Mouse (Mus musculus): Measurements from ENCODE around the gene 6820408C15Rik.
"Not testable (repeated sequence)": the region's sequence is repeated elsewhere in the genome, so short reads cannot be mapped to it uniquely, and the experiment has no call there.

Gene 6820408C15Rik

GRCm38 (mm10) chr2:152411471-152411870 is 3.9 kb upstream of the 6820408C15Rik start:
- no peak for DNase-seq (ENCODE audit: low spot score)

GRCm38 (mm10) chr2:152412526-152413157 is 2.7 kb upstream of the 6820408C15Rik start:
- no peak for DNase-seq (ENCODE audit: low spot score)

GRCm38 (mm10) chr2:152413158-152413764 is 2.1 kb upstream of the 6820408C15Rik start:
- DNase-seq (ENCODE audit: low spot score), result no peak

DNA sequence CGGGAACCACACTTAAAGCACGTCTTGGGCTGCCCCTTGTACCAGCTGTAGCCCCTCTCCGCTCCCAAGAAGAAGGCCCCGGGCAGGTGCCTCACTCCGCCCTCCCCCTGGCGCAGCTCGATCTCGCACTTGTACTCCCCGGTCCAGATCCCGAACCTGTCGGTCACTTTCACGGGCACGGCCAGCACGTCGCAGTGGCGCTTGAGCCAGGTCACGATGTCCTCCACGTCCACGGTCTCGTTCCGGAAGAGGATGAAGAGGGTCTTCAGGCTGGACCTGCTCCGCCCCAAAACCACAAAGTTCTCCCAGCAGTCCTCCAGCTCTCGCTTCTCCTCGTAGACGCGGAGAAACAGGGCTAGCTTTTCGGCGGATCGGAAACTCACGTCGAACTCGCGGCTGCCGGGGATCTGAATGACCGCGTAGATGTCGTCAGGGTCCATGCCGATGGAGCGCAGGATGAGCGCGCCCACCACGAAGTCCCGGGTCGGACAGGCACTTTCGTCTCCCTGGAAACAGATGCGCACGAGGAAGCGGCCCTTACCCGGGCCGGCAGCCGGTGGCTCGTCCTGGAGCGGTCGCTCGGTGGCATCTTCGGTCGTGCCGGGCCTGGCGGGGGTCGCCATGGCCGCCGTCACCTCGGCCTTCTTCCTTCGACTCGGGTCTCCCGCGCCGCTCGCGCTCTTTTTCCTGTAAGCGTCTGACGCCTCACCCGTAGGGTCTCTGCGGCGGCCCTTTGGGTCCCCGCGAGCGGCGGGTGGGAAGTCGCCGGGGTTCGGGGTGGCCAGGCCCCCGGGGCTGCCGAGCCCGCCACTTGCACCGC is 1.4 kb upstream of the 6820408C15Rik start:
- DNase-seq (ENCODE audit: low spot score), result peak; percentile 72

DNA sequence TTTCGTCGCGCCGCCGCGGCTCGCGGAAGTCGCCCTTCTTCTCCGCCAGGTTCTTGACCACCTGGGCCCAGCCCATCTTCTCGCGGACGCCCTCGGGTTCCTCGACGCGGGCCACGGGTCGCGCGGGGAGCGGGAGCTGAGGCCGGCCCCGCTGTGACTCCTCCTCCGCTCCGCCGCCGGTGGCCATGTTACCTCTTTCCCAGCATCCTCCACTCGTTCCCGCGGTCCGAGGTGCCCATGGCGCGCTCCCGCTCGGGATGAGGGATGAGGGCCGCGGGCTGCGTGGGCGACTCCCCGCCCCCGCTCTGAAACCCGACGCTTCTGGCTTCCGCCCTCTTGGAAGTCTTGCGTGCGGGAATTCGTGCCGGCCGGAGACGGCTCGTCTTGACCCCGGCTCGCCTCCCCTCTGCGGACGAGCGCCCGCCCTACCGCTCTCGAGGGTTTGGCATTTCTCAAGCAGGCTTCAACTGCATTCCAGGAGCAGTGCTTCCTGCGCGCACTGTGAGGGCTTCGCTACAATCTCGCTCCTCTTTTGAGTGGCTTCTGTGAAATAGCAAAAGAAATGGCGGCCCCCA is 709 bp upstream of the 6820408C15Rik start, which contains the start of gene Zcchc3:
Gene Zcchc3 (minus strand): TSS at position 437 of the 575 bp plus-strand sequence.
- peak; percentile 90 for DNase-seq (ENCODE audit: low spot score)

GRCm38 (mm10) chr2:152415786-152416185 is 399 bp downstream of the 6820408C15Rik start:
- DNase-seq (ENCODE audit: low spot score), result no peak

- no peak for DNase-seq (ENCODE audit: low spot score)
Measured at GRCm38 (mm10) chr2:152427493-152427892, 12.1 kb downstream of the 6820408C15Rik start.

DNA sequence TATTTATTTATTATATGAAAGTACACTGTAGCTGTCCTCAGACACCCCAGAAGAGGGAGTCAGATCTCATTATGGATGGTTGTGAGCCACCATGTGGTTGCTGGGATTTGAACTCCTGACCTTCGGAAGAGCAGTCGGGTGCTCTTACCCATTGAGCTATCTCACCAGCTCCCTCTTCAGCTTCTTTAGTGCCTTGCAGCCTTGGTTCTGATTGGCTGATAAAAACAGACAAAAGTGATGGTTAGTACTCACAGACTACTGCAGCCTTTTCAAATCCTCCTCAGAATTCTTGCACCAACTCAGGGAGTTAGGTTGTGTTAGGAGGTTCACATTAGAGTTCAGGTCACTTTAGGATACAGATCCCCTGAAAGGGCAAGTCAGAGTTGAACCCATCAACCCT is 13.1 kb downstream of the 6820408C15Rik start:
- DNase-seq (ENCODE audit: low spot score), result not testable (repeated sequence)

- no peak for DNase-seq (ENCODE audit: low spot score)
Measured at GRCm38 (mm10) chr2:152436405-152436901, 21.1 kb downstream of the 6820408C15Rik start.

DNA sequence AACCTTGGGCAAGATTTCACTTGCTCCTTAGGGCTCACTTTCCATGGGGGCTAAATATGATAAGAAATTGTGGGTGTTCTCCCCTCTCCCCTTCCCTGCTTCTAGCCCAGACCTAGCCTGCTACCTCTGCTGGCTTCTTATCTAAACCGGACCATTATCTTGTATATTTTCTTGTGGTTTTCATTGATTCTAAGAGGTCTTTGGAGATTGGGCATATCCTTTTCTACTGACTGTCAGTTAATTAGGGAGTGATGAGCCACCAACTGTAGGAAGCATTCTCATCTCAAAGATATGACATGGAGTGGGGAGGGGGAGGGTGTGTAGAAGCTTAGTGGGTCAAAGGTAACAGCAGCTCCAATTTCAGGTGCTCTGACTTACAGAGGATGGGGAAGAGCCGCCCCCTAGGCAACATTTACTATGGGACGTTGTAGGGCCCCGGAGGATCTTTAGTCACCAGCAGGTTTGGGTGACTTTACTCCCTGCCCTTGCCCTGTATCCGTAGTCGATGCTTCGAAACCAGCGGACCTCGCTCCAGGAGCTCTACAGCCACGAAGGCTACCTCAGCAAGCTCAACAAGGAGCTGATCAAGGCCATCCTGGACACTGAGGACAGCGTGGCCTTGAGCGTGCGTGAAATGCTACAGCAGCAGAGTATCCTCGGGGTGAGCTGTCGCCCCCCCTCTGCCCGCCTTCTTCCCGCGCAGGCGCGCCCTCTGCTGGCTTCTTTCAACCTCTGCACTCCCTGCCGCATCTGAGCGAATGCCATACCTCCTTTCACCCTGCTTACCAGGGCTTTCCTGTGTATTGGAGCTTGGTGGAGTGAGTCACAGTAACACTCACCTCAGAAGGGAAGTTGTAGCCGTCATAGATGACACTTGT is 21.8 kb downstream of the 6820408C15Rik start:
- DNase-seq (ENCODE audit: low spot score), result peak; percentile 83

GRCm38 (mm10) chr2:152438963-152439362 is 23.6 kb downstream of the 6820408C15Rik start:
- no peak for DNase-seq (ENCODE audit: low spot score)

DNA sequence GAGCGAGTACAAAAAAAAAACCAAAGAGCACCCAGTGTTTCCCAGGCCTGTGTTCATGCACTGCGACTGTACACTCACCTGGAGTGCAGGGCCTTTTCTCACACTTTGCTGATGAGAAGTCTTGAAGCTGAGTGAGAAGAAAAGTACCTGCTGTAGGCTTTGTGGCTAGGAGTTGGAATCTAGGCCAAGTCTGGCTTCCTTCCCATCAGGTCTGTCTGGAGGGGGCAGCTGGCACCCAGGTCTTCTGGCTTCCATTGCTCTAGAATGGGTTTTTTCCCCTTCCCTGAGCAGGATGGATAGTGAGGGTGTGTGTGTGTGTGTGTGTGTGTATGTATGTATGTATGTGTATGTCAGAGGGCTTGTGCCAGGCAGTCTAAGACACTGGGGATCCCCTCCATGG is 24.4 kb downstream of the 6820408C15Rik start:
- no peak for DNase-seq (ENCODE audit: low spot score)

DNA sequence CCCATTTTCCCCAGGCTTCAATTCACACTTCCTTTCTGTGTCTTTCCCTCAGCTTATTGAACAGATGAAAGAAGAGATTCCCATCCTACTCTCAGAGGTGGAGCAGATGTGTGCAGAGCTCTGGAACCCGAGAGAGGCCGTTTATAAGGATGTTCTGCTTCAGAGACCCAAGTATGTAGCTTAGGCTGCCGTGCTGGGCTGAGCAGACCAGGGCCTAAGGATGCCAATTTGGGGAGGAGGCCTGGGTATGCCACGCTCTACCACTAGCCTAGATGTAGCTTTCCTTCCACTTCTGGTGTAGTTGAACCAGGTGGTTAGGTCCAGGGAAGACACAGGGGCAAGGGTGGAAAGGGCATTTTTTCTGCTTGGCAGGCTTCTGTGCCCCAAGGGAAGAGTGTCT is 26.9 kb downstream of the 6820408C15Rik start:
- DNase-seq (ENCODE audit: low spot score), result no peak

DNA sequence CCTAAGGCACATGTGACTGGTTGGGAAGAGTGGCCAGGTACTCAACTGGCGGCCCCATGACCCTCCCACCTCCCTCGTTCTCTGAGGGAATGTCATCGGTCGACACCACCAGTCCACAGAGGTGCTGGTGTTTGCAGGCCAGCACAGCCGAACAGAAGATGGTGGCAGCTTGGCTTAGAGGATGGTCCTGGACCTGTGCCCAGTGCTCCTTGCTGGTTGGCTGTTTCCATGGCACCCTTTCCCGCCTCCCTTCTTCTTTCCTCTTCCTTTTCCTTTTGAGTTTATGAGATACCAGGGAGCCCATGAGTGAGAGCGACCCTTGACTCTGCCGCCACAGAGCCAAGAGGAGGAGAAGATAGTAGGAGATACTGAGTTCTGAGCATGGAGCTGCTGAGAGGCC is 27.9 kb downstream of the 6820408C15Rik start:
- DNase-seq (ENCODE audit: low spot score), result no peak

DNA sequence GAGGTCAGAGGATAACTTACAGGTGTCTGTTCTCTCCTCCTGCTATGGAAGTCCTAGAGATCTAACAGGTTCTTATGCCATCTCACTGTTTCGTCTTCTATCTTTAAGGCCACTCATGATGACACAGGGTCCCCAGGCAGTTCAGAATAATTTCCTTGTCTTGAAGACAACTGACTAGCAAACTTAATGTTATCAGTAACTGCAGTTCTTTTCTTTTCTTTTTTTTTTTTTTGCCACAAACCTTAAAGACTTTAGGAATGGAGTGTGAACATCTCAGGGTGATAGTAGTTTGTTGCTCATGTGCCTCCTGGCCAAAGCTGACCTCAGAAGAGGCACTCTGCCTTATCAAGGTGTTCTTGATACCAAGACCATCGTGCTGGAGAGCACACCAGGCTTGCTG is 31.3 kb downstream of the 6820408C15Rik start:
- no peak for DNase-seq (ENCODE audit: low spot score)

GRCm38 (mm10) chr2:152447461-152447860 is 32.1 kb downstream of the 6820408C15Rik start:
- no peak for DNase-seq (ENCODE audit: low spot score)

DNA sequence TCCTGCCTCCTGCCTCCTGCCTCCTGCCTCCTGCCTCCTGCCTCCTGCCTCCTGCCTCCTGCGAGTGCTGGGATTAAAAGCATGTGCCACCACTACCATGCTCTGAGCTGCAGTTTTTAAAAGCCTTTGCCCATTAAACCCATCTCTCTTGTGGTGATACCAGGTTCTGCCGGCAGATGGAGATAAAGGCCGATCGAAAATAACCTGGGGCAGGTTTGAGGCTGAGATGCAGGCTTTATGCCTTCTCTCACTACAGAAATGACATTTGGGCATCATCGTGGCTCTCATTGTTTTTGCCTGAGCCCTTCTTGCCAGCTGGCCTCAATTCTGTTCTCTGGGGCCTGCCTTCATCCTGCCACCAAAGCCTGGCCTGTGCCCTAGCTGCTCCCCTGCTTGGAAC is 34.9 kb downstream of the 6820408C15Rik start:
- no peak for DNase-seq (ENCODE audit: low spot score)

- DNase-seq (ENCODE audit: low spot score), result no peak
Measured at GRCm38 (mm10) chr2:152452101-152452781, 36.9 kb downstream of the 6820408C15Rik start.

DNA sequence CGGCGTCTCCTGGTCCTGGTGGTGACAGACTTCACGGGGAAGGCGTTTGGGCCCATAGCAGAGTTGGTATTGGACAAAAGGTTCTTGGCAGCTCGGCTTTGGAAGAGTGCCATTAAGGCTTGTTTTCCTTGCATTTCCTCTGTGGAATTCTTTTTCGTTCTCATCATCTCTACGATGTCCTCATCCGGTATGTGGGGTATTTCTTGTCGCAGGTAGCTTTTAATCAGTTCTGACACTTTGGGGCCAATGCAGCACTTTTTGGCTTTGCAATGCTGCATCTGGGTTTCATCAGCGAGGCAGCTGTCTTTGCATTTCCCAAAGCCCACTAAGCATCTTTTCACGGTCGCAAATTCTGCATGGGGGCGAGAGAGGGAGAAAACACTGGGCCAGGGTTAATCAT is 43.9 kb downstream of the 6820408C15Rik start:
- no peak for DNase-seq (ENCODE audit: low spot score)

DNA sequence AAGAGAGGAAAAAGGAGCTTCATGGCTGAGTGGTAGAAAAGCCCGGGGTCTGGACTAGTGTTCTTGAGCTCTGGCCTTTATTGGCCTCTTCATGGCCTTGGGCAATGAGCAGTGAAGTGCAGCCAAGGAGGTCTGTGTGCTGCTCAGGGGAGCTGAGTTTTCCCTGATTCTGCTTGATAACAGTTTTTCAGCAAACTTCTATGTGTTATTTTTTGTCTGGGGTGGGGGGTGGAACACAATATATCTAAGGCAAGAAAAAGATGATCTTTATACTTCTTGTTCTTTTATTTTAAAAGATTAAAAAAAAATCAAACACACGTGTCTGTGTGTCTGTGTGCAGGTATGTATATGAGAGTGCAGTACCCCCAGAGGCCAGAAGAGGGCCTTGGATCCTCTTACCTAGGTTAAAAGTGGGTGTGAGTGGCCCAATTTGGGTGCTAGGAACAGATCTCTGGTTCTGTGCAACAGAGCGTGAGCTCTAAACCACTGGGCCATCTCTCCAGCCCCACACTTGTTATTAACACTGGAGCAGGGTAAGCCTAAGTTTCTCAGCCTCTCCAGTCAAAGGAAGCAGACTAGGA is 49.3 kb downstream of the 6820408C15Rik start, which contains the start of gene Defb23:
Gene Defb23 (minus strand): TSS at position 51 of the 581 bp plus-strand sequence.
- DNase-seq (ENCODE audit: low spot score), result no peak
